Mouse (Mus musculus) layer of hippocampus, adult 9-10 months (tissue): ENCODE results near the gene 0610012G03Rik.
"Not testable (repeated sequence)": the region's sequence is repeated elsewhere in the genome, so short reads cannot be mapped to it uniquely, and the experiment has no call there.

Source experiments
- DNase-seq: peaks from one replicate; pipeline ENCODE4 v3.0.0; 2022; ENCODE audit warnings: low spot score

0610012G03Rik gene

GRCm38 (mm10) chr16:31948345-31948774, at the start of gene 0610012G03Rik, which contains the start of gene Ncbp2:
Gene 0610012G03Rik (minus strand): TSS chr16:31948494.
Gene Ncbp2 (plus strand): TSS chr16:31948513.
- peak; percentile 74 for DNase-seq

GRCm38 (mm10) chr16:31996371-31996770, 48.1 kb upstream of the 0610012G03Rik start:
- DNase-seq: no peak

GRCm38 (mm10) chr16:31993946-31994345, 45.7 kb upstream of the 0610012G03Rik start:
- DNase-seq: no peak

- DNase-seq: no peak
Observed at GRCm38 (mm10) chr16:31993195-31993594, 44.9 kb upstream of the 0610012G03Rik start.

- no peak for DNase-seq
Observed at GRCm38 (mm10) chr16:31992039-31992438, 43.7 kb upstream of the 0610012G03Rik start.

- no peak for DNase-seq
Observed at GRCm38 (mm10) chr16:31980946-31981345, 32.7 kb upstream of the 0610012G03Rik start.

GRCm38 (mm10) chr16:31979501-31979900, 31.2 kb upstream of the 0610012G03Rik start:
- DNase-seq: no peak

- no peak for DNase-seq
Observed at GRCm38 (mm10) chr16:31975258-31975657, 27.0 kb upstream of the 0610012G03Rik start.

GRCm38 (mm10) chr16:31963224-31963623, 14.9 kb upstream of the 0610012G03Rik start:
- DNase-seq: no peak

GRCm38 (mm10) chr16:31947901-31948316, 385 bp downstream of the 0610012G03Rik start:
- no peak for DNase-seq

- no peak for DNase-seq
Observed at GRCm38 (mm10) chr16:31947333-31947732, 961 bp downstream of the 0610012G03Rik start.

GRCm38 (mm10) chr16:31945986-31946385, 2.3 kb downstream of the 0610012G03Rik start:
- not testable (repeated sequence) for DNase-seq

GRCm38 (mm10) chr16:31945372-31945771, 2.9 kb downstream of the 0610012G03Rik start:
- DNase-seq: no peak

GRCm38 (mm10) chr16:31944698-31945255, 3.5 kb downstream of the 0610012G03Rik start:
- no peak for DNase-seq

- no peak for DNase-seq
Observed at GRCm38 (mm10) chr16:31943980-31944379, 4.3 kb downstream of the 0610012G03Rik start.

GRCm38 (mm10) chr16:31940586-31940985, 7.7 kb downstream of the 0610012G03Rik start:
- DNase-seq: no peak

- DNase-seq: no peak
Observed at GRCm38 (mm10) chr16:31938856-31939255, 9.4 kb downstream of the 0610012G03Rik start.

GRCm38 (mm10) chr16:31936568-31936967, 11.7 kb downstream of the 0610012G03Rik start:
- DNase-seq: no peak

- no peak for DNase-seq
Observed at GRCm38 (mm10) chr16:31935091-31935979, 13.0 kb downstream of the 0610012G03Rik start.

GRCm38 (mm10) chr16:31934550-31935010, 13.7 kb downstream of the 0610012G03Rik start:
- DNase-seq: no peak

GRCm38 (mm10) chr16:31933751-31934549, 14.3 kb downstream of the 0610012G03Rik start, which contains the start of gene Pigz:
Gene Pigz (plus strand): TSS chr16:31933851.
- DNase-seq: no peak
